Mouse (Mus musculus) spleen, adult 2 months (tissue): ENCODE measurements at regions not wholly inside any gene's neighbourhood (a gene's known extent, or its start where the extent isn't known, plus 50 kb on each side); places are given as distances from the start of the nearest gene placed in this dataset.
A peak's percentile ranks its signal among the peaks of the same experiment; 100 is the strongest.

ENCODE experiments used
- CTCF ChIP-seq: fragments of 200-500 bp; IDR thresholded peaks from 2 replicates; pipeline ENCODE4 v1.5.1; 2011; ENCODE audit warnings: mild to moderate bottlenecking, inconsistent platforms; ENCODE audit not compliant: insufficient read depth, insufficient read length, insufficient replicate concordance; ENCODE audit errors: extremely low read depth
- POLR2A ChIP-seq: fragments of 200-500 bp; IDR thresholded peaks from 2 replicates; pipeline ENCODE4 v1.6.1; 2011; ENCODE audit warnings: low read depth, low read length, inconsistent platforms

- TF ChIP-seq CTCF (peak; percentile 40; the same call in 1 of the 2 replicates), POLR2A (no peak)
Measured at GRCm38 (mm10) chr6:73367616-73368015, 101.9 kb downstream of the 4931417E11Rik start.
